Mouse (Mus musculus): ENCODE data around the gene Chd5.

Gene Chd5

GRCm38 (mm10) chr4:152338419-152339292 is at the start of gene Chd5:
Gene Chd5, plus strand, starts transcription at chr4:152338651.
- DNase-seq: no peak

GRCm38 (mm10) chr4:152290385-152290784 is 48.1 kb upstream of the Chd5 start:
- DNase-seq: no peak

GRCm38 (mm10) chr4:152290991-152291390 is 47.5 kb upstream of the Chd5 start:
- no peak for DNase-seq

GRCm38 (mm10) chr4:152291562-152291961 is 46.9 kb upstream of the Chd5 start, which contains the start of gene Hes3:
Gene Hes3, minus strand, starts transcription at chr4:152291662.
- no peak for DNase-seq

GRCm38 (mm10) chr4:152292102-152292765 is 46.2 kb upstream of the Chd5 start:
- no peak for DNase-seq

- DNase-seq: no peak
Measured at GRCm38 (mm10) chr4:152294188-152294929, 44.1 kb upstream of the Chd5 start.

- DNase-seq: no peak
Measured at GRCm38 (mm10) chr4:152295916-152296315, 42.5 kb upstream of the Chd5 start.

GRCm38 (mm10) chr4:152296371-152296770 is 42.1 kb upstream of the Chd5 start:
- DNase-seq: no peak

- peak; percentile 99 to 100 for DNase-seq
Measured at GRCm38 (mm10) chr4:152296874-152297861, 41.3 kb upstream of the Chd5 start, which contains the start of gene Icmt. Gene Icmt, plus strand, starts transcription at chr4:152297227.

- DNase-seq: no peak
Measured at GRCm38 (mm10) chr4:152298836-152299235, 39.6 kb upstream of the Chd5 start.

GRCm38 (mm10) chr4:152300375-152300774 is 38.1 kb upstream of the Chd5 start:
- no peak for DNase-seq

GRCm38 (mm10) chr4:152302012-152302411 is 36.4 kb upstream of the Chd5 start:
- no peak for DNase-seq

GRCm38 (mm10) chr4:152303172-152303571 is 35.3 kb upstream of the Chd5 start:
- DNase-seq: no peak

GRCm38 (mm10) chr4:152304685-152305084 is 33.8 kb upstream of the Chd5 start:
- no peak for DNase-seq

- DNase-seq: no peak
Measured at GRCm38 (mm10) chr4:152305991-152306390, 32.5 kb upstream of the Chd5 start.

GRCm38 (mm10) chr4:152307542-152307941 is 30.9 kb upstream of the Chd5 start:
- DNase-seq: no peak

- no peak for DNase-seq
Measured at GRCm38 (mm10) chr4:152312186-152312585, 26.3 kb upstream of the Chd5 start.

- no peak for DNase-seq
Measured at GRCm38 (mm10) chr4:152313211-152313632, 25.2 kb upstream of the Chd5 start.

GRCm38 (mm10) chr4:152313934-152314333 is 24.5 kb upstream of the Chd5 start:
- no peak for DNase-seq

- DNase-seq: no peak
Measured at GRCm38 (mm10) chr4:152315498-152316213, 22.8 kb upstream of the Chd5 start.

- DNase-seq: no peak
Measured at GRCm38 (mm10) chr4:152317631-152318033, 20.8 kb upstream of the Chd5 start.
